Mouse (Mus musculus) right cerebral cortex, adult 2 months (tissue): Measurements from ENCODE around the gene Ifit1bl2.
"Not testable (repeated sequence)": the region's sequence is repeated elsewhere in the genome, so short reads cannot be mapped to it uniquely, and the experiment has no call there.

ENCODE experiments used
- DNase-seq, 2 experiments: peaks; one replicate each; pipeline ENCODE4 v3.0.0; 2021 to 2022; ENCODE audit warnings: low spot score in 2 of 2

The Ifit1bl2 gene

GRCm38 (mm10) chr19:34640623-34641022, at the start of gene Ifit1bl2, which contains the start of gene Ifit1:
Gene Ifit1bl2, minus strand, starts transcription at chr19:34640743.
Gene Ifit1, plus strand, starts transcription at chr19:34640871.
- no peak for DNase-seq

DNA sequence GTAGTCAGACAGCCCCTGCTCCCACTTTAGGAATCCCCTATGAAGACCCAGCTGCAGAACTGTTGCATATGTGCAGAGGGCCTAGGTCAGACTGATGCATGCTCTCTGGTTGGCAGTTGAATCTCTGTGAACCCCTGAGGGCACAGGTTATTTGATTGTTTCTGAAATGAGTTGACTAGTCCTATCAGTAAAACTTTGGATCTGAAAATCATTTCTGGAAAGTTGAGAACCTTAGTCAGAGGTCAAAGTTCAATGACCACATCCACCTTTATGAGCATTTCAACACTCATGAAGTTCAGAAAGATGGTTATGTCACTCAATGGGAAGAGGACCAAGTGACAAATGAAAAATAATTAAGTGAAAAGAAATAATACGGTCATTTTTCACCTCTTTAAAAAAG, 45.0 kb upstream of the Ifit1bl2 start:
- DNase-seq = no peak

DNA sequence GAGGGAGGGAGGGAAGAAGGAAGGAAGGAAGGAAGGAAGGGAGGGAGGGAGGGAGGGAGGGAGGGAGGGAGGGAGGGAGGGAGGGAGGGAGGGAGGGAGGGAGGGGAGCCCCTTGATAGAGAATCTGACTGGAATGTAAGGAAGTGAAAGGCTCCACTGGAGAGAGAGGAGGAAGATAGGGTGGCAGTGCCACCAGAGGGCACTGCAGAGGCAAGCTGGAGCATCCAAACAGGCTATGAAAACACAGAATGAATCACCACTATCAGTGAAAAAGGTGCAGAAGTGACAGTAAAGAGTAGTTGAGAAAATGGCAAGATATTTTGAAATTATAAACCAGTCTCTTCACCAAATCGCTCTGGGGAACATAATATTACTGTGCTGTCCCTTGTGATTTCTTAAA, 44.3 kb upstream of the Ifit1bl2 start:
- peak; percentile 53 to 67 for DNase-seq

GRCm38 (mm10) chr19:34678428-34678827, 37.9 kb upstream of the Ifit1bl2 start:
- DNase-seq = no peak

- DNase-seq = no peak
Measured at GRCm38 (mm10) chr19:34673476-34673875, 32.9 kb upstream of the Ifit1bl2 start.

- DNase-seq = peak; percentile 78 to 84
Measured at GRCm38 (mm10) chr19:34666127-34666526, 25.6 kb upstream of the Ifit1bl2 start.

DNA sequence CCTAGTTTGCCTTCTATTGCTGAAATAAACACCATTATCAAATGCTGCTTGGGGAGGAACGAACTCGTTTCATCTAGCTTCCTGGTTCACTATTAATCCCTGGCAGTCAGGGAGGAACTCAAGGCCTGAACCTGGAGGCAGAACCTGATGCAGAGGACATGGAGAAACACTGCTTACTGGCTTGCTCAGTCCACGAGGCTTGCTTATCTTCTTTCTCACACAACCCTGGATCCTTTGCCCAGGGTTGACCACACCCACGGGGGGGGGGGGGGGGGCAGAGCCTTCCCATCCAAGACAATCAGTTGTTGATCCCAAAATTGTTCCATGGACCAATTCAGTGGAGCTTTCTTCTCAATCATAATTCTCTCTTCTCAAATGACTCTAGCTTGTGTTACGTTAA, 22.2 kb upstream of the Ifit1bl2 start:
- DNase-seq = no peak

- peak; percentile 34 to 61 for DNase-seq
Measured at GRCm38 (mm10) chr19:34662067-34662507, 21.5 kb upstream of the Ifit1bl2 start.

GRCm38 (mm10) chr19:34656511-34657298, 16.2 kb upstream of the Ifit1bl2 start:
- DNase-seq = no peak

- no peak for DNase-seq
Measured at GRCm38 (mm10) chr19:34655227-34655805, 14.8 kb upstream of the Ifit1bl2 start.

DNA sequence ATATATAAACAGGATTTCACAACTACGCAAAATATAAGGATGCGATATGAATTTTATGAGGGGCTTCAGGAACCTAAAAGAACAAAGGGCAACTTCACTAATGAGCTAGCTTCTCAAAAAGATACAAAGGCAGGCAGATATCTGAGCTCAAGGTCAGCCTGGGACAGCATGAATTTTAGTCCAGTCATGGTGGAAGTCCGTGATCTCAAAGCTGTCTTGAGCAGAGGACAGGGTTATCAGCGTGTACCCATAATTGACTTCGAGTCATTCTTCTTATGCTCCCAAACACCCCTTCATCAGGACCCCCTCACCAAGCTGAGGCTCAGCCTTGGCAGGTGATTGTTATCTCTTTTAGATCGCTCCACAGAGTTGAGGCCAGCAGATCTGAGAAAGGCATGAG, 10.5 kb upstream of the Ifit1bl2 start:
- no peak for DNase-seq

DNA sequence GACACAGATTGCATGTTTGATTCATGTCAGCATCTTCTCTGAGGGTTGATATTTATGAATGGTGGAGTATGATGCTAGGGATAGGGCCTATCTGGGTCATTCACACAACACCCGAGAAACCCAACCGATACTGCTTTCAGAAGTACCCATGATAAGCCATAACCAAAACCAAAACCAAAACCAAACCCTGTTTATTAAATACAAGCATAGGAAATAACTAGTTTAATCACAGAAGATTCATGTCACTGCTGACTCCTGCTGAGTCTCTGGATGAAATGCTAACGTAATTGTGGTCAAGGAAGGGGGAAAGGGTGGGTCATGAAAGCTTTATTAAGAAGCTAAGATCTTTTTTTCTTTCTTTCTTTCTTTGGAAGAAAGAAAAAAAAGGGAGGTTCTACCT, 9.7 kb upstream of the Ifit1bl2 start:
- DNase-seq = no peak

DNA sequence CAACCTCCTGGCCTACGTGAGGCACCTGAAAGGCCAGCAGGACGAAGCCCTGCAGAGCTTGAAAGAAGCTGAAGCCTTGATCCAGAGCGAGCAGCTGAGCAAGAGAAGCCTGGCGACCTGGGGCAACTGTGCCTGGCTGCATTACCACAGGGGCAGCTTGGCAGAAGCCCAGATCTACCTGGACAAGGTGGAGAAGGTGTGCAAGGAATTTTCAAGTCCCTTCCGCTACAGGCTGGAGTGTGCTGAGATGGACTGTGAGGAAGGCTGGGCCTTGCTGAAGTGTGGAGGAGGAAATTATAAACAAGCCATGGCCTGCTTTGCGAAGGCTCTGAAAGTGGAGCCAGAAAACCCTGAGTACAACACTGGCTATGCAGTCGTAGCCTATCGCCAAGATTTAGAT, 7.1 kb upstream of the Ifit1bl2 start:
- not testable (repeated sequence) for DNase-seq

- DNase-seq = no peak
Measured at GRCm38 (mm10) chr19:34642616-34643015, 2.1 kb upstream of the Ifit1bl2 start.

DNA sequence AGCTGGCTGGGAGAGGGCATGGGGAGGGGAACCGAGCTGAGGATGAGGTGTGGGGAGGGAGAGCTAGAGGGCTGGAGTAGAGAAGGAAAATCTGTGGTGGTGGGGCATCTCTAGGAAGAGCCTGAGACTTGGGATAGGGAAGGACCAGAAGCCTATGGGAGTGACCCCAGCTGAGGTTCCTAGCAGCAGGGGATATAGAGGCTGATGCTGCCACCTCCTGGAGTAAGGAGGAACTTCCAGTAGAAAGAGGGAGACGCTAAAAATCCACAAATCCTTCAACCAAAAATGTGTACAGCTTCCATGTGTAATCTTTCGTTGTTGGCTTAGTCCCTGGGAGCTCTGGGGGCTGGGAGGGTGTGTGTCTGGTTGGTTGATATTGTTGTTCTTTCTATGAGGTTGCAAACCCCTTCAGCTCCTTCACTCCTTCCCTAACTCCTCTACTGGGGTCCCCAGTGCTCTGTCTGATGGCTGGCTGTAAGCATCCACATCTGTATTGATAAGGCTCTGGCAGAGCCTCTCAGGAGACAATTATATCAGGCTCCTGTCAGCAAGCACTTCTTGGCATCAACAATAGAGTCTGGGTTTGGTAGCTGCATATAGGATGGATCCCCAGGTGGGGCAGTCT, 3.5 kb downstream of the Ifit1bl2 start:
- DNase-seq = peak; percentile 60 to 69

GRCm38 (mm10) chr19:34633484-34633883, 7.1 kb downstream of the Ifit1bl2 start:
- DNase-seq = no peak

GRCm38 (mm10) chr19:34631487-34631886, 9.1 kb downstream of the Ifit1bl2 start:
- no peak for DNase-seq

DNA sequence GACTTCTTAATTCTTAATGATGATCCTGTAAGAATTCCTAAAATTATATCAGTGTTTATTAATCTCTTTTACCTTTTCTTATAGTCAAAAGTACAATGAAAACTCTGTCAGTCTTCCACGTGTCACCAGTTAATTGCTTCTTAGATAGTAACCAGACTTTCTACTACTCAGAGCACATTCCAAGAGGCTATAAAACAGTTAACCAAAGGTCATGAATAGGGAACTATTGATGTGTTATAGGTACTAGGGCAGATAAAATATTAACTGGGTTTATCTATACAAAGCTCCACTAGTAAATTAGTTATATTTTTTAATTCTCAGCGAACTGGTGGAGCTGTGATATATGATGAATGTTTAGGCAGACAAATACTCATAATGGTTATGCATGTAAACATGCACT, 13.0 kb downstream of the Ifit1bl2 start:
- DNase-seq = no peak

- DNase-seq = no peak
Measured at GRCm38 (mm10) chr19:34624663-34625062, 15.9 kb downstream of the Ifit1bl2 start.

DNA sequence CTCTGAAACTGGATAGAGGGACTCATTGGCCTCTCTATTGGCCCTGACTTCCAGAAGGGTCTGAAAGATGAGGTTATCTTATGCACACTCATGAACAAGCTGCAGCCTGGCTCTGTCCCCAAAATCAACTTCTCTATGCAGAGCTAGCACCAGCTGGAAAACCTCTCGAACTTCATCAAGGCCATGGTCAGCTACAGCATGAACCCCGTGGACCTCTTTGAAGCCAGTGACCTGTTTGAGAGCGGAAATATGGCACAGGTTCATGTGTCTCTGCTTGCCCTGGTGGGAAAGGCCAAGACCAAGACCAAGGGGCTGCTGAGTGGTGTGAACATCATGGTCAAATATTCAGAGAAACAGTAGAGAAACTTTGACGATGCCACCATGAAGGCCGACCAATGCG, 16.8 kb downstream of the Ifit1bl2 start:
- no peak for DNase-seq

GRCm38 (mm10) chr19:34620871-34621270, 19.7 kb downstream of the Ifit1bl2 start:
- DNase-seq = no peak

GRCm38 (mm10) chr19:34612243-34613001, 28.1 kb downstream of the Ifit1bl2 start:
- DNase-seq = not testable (repeated sequence)
